Mouse (Mus musculus) limb, embryonic 11.5 days (tissue): ENCODE data around the gene Gm12394. TPM values are rescaled to one million over a fixed set of nuclear protein-coding genes. Genes with fewer than 3 reads are reported as not detected.
"Not testable (repeated sequence)": the region's sequence is repeated elsewhere in the genome, so short reads cannot be mapped to it uniquely, and the experiment has no call there.

Experiments used
- ATAC-seq: fragments of 200-750 bp; cut with Nextera tagmentation; 2 replicates; pipeline ENCODE4 v1.8.0; 2017; ENCODE audit warnings: low read depth; ENCODE audit not compliant: insufficient number of reproducible peaks, low FRiP score, low TSS enrichment
- DNase-seq: peaks from one replicate; pipeline ENCODE4 v3.0.0-alpha.2; 2015; ENCODE audit warnings: low spot score
- H3K27ac ChIP-seq: fragments of 300-500 bp; sonication (generic); replicated peaks from 2 replicates; pipeline ENCODE4 v1.5.1; 2014; ENCODE audit warnings: low read depth, mild to moderate bottlenecking, low read length
- H3K27me3 ChIP-seq: fragments of 300-500 bp; sonication (generic); 2 replicates; pipeline ENCODE4 v1.6.1; 2014; ENCODE audit warnings: mild to moderate bottlenecking, low read length, mixed read lengths; ENCODE audit not compliant: control insufficient read depth, insufficient read depth
- H3K36me3 ChIP-seq: fragments of 300-500 bp; sonication (generic); 2 replicates; pipeline ENCODE4 v1.6.1; 2014; ENCODE audit warnings: mild to moderate bottlenecking, low read length, moderate library complexity, mixed read lengths; ENCODE audit not compliant: control insufficient read depth, insufficient read depth
- H3K4me1 ChIP-seq: fragments of 300-500 bp; sonication (generic); 2 replicates; pipeline ENCODE4 v1.6.1; 2014; ENCODE audit warnings: low read length, mixed read lengths; ENCODE audit not compliant: control insufficient read depth, insufficient read depth
- H3K4me2 ChIP-seq: fragments of 300-500 bp; sonication (generic); 2 replicates; pipeline ENCODE4 v1.6.1; 2014; ENCODE audit warnings: low read depth, mild to moderate bottlenecking, moderate library complexity; ENCODE audit not compliant: severe bottlenecking
- H3K4me3 ChIP-seq: fragments of 300-500 bp; sonication (generic); 2 replicates; pipeline ENCODE4 v1.5.1; 2014; ENCODE audit warnings: low read depth, low read length
- H3K9ac ChIP-seq: fragments of 300-500 bp; sonication (generic); 2 replicates; pipeline ENCODE4 v1.6.1; 2014; ENCODE audit warnings: mild to moderate bottlenecking, low read length
- H3K9me3 ChIP-seq: fragments of 300-500 bp; sonication (generic); 2 replicates; pipeline ENCODE4 v1.6.1; 2016; ENCODE audit warnings: low read length; ENCODE audit not compliant: control insufficient read depth
- WGBS: fragments of 180-500 bp; shearing (Covaris S2); extraction: QIAGEN DNeasy Blood & Tissue Kit; methylation state at CpG from one replicate; pipeline ENCODE4 v1.1.7; 2014; 5-methylcytosine and 5-hydroxymethylcytosine counted together
- polyA plus RNA-seq: library from polyadenylated mRNA; unstranded; fragments of >200 nt; fragmentation: Nextera tagmentation; extraction: Ambion mirVana; gene quantifications from 2 replicates; pipeline ENCODE4 v1.2.1, GENCODE M21; 2014

The Gm12394 gene
- polyA plus RNA-seq, 1 experiment from 2014 or later, result not detected

- no CpG with 5 or more reads among the region's 6 CpGs for WGBS
- not testable (repeated sequence) for H3K4me2 ChIP-seq
These were observed 100.1 kb downstream of the Gm12394 start, which contains the start of gene Ccl19 for GRCm38 (mm10) chr4:42756477-42756876. TSS of gene Ccl19 (minus strand) at chr4:42756577.

GRCm38 (mm10) chr4:42735245-42735644 is 121.3 kb downstream of the Gm12394 start, which contains the start of gene 4930578G10Rik:
TSS of gene 4930578G10Rik (plus strand) at chr4:42735545.
- not testable (repeated sequence) for H3K9me3 ChIP-seq, H3K27me3 ChIP-seq, H3K4me2 ChIP-seq, H3K36me3 ChIP-seq, H3K4me3 ChIP-seq, H3K9ac ChIP-seq, ATAC-seq, H3K27ac ChIP-seq, H3K4me1 ChIP-seq, DNase-seq
- no CpG with 5 or more reads among the region's 13 CpGs for WGBS

More at GRCm38 (mm10) chr4:42756477-42756876, 100.1 kb downstream of the Gm12394 start, which contains the start of gene Ccl19:
- H3K9me3 ChIP-seq, H3K27me3 ChIP-seq, DNase-seq, H3K36me3 ChIP-seq, H3K4me3 ChIP-seq, ATAC-seq, H3K9ac ChIP-seq, H3K4me1 ChIP-seq, H3K27ac ChIP-seq: not testable (repeated sequence)

Other genes starting within 250 kb of the Gm12394 start
- gene Gm10591, start 244.6 kb downstream of the Gm12394 start, polyA plus RNA-seq, result not detected in 2 replicates
- not detected in 2 replicates for gene Gm2564, start 227.1 kb downstream of the Gm12394 start, polyA plus RNA-seq
- not detected in 2 replicates for gene Ccl27b, start 201.5 kb downstream of the Gm12394 start, polyA plus RNA-seq
- 0.23 TPM in 1 of 2 replicates, not detected in the other for gene Il11ra2, start 194.9 kb downstream of the Gm12394 start, polyA plus RNA-seq
- gene 4930578G10Rik, start 121.2 kb downstream of the Gm12394 start, polyA plus RNA-seq, result not detected in 2 replicates
- not detected in 2 replicates for gene Ccl19, start 100.2 kb downstream of the Gm12394 start, polyA plus RNA-seq
- 0.57 and 0.82 TPM in 2 replicates for gene Ccl21a, start 82.8 kb downstream of the Gm12394 start, polyA plus RNA-seq
- 0.07 TPM in 1 of 2 replicates, not detected in the other for gene Fam205a1, start 2.9 kb downstream of the Gm12394 start, polyA plus RNA-seq
- not detected in 2 replicates for gene Fam205c, start 17.5 kb upstream of the Gm12394 start, polyA plus RNA-seq
- 0.04 and 0.21 TPM in 2 replicates for gene Phf24, start 59.9 kb upstream of the Gm12394 start, polyA plus RNA-seq
- 7.3 and 7.6 TPM in 2 replicates for gene Dnajb5, start 93.0 kb upstream of the Gm12394 start, polyA plus RNA-seq
- 0.45 and 0.56 TPM in 2 replicates for gene 1700022I11Rik, start 112.8 kb upstream of the Gm12394 start, polyA plus RNA-seq
- gene Vcp, start 143.7 kb upstream of the Gm12394 start, polyA plus RNA-seq, result 654 and 670 TPM in 2 replicates
- gene Fancg, start 153.7 kb upstream of the Gm12394 start, polyA plus RNA-seq, result 19.1 and 23.6 TPM in 2 replicates
- gene Pigo, start 169.0 kb upstream of the Gm12394 start, polyA plus RNA-seq, result 21.7 and 22.7 TPM in 2 replicates
- gene Stoml2, start 174.9 kb upstream of the Gm12394 start, polyA plus RNA-seq, result 411 and 426 TPM in 2 replicates
- 6.0 and 6.5 TPM in 2 replicates for gene Fam214b, start 189.4 kb upstream of the Gm12394 start, polyA plus RNA-seq
- gene Unc13b, start 202.2 kb upstream of the Gm12394 start, polyA plus RNA-seq, result 2.4 and 2.5 TPM in 2 replicates